Mouse (Mus musculus): ENCODE measurements around the gene Gm48551. TPM values are rescaled to one million over a fixed set of nuclear protein-coding genes. Genes with fewer than 3 reads are reported as not detected.

Gene Gm48551
- total RNA-seq, 2 experiments from 2014 or later = 2.0 to 3.4 TPM

DNA sequence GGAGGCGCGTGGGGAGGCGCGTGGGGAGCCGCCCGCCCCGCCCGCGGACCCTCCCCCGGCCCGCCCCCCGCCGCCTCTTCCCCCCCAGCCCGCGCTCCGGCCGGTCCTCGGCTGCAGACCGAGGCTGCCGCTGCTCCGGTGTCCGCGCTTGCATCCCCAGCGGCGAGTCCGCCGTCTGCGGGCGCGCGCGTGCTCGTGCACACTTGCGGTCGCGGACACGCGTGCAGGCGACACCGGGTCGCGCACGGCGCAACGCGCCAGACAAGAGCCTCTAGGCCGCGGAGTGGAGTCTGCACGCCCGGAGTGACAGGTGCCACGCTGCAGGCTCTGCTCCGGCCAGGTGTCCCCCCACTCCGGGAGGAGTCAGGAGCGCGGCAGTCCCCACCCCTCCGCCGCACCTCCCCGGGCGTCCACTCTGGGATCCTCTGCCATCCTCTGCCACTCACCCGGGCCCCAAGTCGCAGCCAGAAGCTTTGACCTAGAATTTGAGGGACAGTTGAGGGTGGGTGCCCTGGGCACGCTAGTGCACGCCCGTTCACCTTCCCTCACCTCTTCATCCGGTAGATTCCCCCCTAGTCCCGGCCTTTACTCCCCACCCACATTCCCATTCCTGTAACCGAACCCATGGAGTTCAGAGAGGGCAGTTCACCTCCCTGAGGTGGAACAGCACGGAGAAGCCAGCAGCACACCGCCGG is 46.7 kb downstream of the Gm48551 start:
- intact Hi-C loops (cut with DNase I) = no loop called here
- DNase-seq (ENCODE audit: extremely low spot score in 1 of 2, low spot score in 2 of 2) = peak; percentile 73 to 75
- Histone ChIP-seq H3K4me3 (peak overlapping the region; percentile 80), H3K27ac (peak overlapping the region; percentile 99)
- no peak for TF ChIP-seq CTCF (IDR thresholded peaks at IDR 0.05)

DNA sequence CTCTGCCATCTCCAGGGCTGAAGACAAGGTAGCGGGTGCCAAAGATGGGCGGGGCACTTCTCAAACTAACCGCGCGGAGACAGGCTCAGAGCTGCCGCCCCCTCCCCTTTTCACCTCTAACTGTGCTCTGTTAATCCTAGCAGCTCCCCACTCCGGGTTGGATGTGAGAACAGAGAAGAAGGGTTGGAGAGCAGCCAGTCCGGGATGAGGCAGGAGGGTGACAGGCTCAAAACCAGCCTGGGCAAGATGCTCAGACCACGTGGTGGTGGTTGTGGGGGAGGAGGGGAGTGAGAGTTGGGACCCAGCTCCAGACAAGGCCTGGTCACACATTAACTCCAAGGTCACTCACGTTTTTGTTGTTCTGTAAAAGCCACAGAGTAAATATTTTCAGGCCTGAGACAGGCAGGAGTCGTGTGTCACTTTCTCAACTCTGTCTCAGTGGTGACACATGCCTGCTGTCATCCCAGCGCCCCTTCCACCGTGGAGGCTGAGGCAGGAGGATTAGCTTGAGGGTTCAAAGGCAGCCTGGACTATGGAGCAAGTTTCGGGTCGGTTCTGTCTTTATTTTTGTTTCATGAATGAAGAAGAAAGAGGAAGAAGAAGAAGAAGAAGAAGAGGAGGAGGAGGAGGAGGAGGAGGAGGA is 47.4 kb downstream of the Gm48551 start:
- peak overlapping the region; percentile 80; the same call in 1 of the 2 replicates for H3K4me3 ChIP-seq
- intact Hi-C loops (cut with DNase I) = no loop called here
- peak overlapping the region; percentile 99 for H3K27ac ChIP-seq
- TF ChIP-seq CTCF (IDR thresholded peaks at IDR 0.05) = no peak
- DNase-seq (ENCODE audit: extremely low spot score in 1 of 2, low spot score in 2 of 2) = peak; percentile 23 to 39

DNA sequence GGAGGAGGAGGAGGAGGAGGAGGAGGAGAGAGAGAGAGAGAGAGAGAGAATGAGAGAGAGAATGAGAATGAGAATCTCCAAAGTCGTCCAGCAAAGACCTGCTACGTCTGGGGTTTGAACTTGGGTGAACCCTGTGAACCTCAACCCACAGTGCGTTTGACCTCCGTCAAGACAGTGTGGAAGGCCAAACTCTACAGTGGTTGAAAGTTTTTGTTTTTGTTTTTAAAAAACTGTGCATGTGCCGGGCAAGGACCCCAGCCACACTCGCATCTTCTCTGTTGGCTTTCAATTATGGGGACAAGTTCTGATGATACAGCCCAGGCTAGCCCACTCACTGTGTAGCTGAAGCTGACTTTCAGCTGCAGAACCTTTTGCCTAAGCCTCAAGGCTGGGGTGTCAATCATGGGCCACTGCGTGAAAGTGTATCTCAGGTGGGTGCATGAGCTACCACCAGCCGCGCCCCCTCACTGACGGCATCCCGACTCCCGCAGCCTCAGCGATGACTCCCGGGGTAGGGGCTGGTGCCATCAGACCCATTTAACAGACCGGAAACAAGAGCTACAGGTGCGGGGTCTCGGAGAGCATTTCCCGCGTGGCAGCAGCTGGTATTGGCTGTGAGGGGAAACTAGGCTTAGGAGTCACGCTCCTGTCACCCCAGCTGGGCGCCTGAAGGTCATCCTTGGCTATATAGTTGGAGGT is 48.1 kb downstream of the Gm48551 start:
- Histone ChIP-seq H3K27ac (peak overlapping the region; percentile 29; the same call in 1 of the 2 replicates), H3K4me3 (peak overlapping the region; percentile 22)
- peak; percentile 16 for TF ChIP-seq CTCF (IDR thresholded peaks at IDR 0.05)
- intact Hi-C loops (cut with DNase I) = no loop called here
- DNase-seq (ENCODE audit: extremely low spot score in 1 of 2, low spot score in 2 of 2) = peak in 1 of 2 experiments; percentile 24

DNA sequence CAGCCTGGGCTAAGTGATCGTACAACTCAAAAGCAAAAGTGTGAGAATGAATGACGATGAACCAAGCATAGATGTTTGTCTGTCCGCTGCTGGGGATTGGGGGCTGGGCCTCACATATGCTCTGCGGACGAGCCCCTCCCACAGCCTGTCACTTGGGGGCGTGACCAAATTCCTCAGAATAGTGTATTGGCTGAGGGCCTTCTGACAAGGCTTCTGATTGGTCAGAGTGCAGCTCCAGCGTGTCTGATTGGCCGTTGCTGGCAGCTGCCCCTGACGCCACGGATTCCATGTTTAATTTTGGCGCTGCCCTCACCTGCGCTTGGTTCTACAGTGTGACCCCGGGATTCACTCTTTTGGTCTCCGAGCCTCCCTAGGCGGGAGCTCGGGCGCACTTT is 48.6 kb downstream of the Gm48551 start:
- peak; percentile 88 to 91 for DNase-seq (ENCODE audit: extremely low spot score in 1 of 2, low spot score in 2 of 2)
- no peak for TF ChIP-seq CTCF (IDR thresholded peaks at IDR 0.05)
- Histone ChIP-seq H3K4me3 (peak overlapping the region; percentile 32), H3K27ac (peak overlapping the region; percentile 66)
- intact Hi-C loops (cut with DNase I) = no loop called here

DNA sequence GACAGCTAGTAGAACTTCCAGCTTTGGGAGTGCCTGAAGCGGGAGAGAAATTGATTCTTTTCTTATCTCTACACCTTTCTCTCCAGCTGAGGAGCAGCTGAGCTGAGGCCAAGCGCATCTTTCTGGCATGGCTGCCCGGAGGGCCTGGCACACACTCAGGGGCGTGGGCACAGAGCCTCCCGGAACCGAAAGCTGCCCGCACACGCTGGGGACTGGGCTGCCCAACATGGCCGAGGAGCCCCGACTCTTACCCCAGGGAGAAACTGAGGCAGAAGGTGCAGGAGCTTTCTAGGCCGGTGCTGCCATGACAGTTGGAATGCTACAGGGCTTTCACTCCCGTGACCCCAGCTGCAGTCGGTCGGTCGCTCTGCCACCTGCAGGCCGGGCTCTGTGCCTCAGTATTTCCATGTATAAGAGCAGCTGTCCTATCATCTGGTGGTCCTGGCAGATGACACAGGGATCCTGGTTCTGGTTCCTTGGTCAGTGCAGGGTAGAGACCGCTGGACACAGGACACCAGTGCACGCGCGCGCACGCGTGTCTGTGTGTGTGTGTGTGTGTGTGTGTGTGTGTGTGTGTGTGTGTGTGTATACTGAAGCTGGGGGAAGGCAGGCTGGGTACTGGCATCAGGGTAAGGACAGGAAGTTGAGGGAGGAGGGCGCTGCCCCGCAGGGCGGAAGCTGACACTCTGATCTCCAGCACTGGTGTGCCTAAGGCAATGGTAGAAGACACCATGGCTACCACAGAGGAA is 49.4 kb downstream of the Gm48551 start:
- TF ChIP-seq CTCF (IDR thresholded peaks at IDR 0.05) = peak; percentile 10
- Histone ChIP-seq H3K27ac (peak overlapping the region; percentile 66), H3K4me3 (no peak overlapping the region)
- peak; percentile 11 to 17 for DNase-seq (ENCODE audit: extremely low spot score in 1 of 2, low spot score in 2 of 2)
- intact Hi-C loops (cut with DNase I) = no loop called here

DNA sequence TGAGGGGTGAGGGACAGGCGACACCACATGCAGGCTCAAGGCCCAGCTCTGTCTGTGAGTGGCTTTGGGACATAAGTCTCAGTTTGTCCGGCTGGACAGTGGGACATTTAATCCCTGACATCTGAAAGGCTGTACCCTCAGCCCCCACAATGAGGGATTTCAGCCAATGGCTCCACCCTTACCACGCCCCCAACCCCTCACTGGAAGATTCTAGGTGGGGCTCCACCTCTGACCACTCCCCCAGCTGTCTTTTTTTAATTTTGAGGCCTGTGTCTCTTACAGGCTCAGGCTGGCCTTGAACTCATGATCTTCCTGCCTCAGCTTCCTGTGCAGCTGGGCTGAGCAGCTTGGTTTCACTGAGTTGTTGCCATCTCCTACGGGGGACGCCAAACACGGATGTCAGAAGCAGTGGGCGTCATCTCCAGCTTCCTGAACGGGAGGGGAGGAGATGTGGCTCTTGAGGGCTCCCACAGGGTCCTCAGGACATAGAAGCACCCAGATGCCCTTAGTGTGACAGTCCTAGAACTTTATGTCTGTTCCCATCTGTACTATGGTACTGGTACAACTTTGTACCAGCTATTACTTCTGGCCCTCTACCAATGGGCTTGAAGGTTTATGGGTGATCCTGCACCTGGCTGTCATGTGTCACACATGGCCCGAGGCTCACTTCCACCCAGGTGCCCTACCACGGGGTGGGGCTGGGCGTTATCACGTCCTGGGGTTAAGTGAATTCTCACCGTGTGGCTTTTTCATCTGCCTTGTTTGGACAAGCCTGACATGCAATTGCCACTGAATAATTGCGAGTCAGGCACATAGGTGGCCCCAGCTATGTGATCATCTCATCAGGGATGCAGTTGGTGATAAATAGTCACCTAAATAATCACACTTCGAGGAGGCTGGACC is 50.3 kb downstream of the Gm48551 start:
- peak; percentile 9 for DNase-seq (ENCODE audit: extremely low spot score in 1 of 2, low spot score in 2 of 2)
- no peak for TF ChIP-seq CTCF (IDR thresholded peaks at IDR 0.05)

DNA sequence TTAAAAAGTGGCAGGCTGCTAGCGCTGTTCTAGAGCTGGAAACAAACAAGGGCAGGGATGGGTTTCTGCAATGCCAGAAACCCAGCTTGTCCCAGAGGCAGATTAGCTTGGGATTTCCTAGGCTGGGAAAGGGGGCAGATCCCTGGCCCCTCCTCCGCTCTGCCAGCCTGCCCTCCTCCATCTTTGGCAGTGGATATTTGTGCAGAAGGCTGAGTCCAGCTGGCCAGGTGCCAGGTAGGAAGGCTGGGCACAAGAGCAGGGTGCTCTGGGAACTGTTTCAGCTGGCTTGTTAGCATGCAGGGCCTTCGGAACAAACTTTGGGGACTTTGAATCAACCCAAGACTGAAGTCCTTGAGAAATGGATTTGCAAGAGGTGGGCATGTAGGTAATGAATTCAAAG is 51.2 kb downstream of the Gm48551 start:
- peak overlapping the region; percentile 63; the same call in 1 of the 2 replicates for H3K27ac ChIP-seq
- intact Hi-C loops (cut with DNase I) = no loop called here
- no peak for TF ChIP-seq CTCF (IDR thresholded peaks at IDR 0.05)
- peak; percentile 67 to 75 for DNase-seq (ENCODE audit: extremely low spot score in 1 of 2, low spot score in 2 of 2)
- no peak overlapping the region for H3K4me3 ChIP-seq

More for the DNA sequence above, 50.3 kb downstream of the Gm48551 start:
- peak overlapping the region; percentile 58 for H3K27ac ChIP-seq
- H3K4me3 ChIP-seq = no peak overlapping the region
- intact Hi-C loops (cut with DNase I) = no loop called here

DNA sequence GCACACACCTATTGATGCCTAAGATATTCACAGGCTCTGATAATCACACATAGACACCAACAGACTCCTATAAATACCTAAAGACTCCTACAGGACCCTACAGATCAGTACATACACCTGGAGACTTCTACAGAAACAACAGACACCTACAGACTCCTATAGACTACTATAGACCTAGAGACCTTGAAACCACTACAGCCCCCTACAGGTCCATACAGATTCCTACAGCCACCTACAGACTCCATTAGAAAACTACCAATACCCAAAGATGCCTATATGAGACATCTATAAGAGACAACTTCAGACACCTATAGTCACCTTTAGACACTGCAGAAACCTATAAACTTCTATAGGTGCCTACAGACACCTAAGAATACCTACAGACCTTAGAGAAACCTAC is 56.8 kb downstream of the Gm48551 start:
- no peak for DNase-seq (ENCODE audit: extremely low spot score in 1 of 2, low spot score in 2 of 2)
- TF ChIP-seq CTCF (IDR thresholded peaks at IDR 0.05) = peak; percentile 60
- no peak overlapping the region for H3K4me3 ChIP-seq
- intact Hi-C loops (cut with DNase I) = no loop called here
- H3K27ac ChIP-seq = no peak overlapping the region

Small RNAs within 50 kb of the gene (microRNA-seq; reads per million reads assigned to microRNA genes)
- gene Mir1191b (0 reads per million in 2 experiments), gene Mir6913 (1.9 to 4.5 reads per million in 2 experiments)

Other genes starting within 250 kb of the Gm48551 start
- 100 to 1,000 TPM; 130 to 132 TPM for gene Zbtb7a, start 249.2 kb upstream of the Gm48551 start, total RNA-seq (2021)
- 10 to 100 TPM; 26.7 to 32.0 TPM for gene Pias4, start 216.5 kb upstream of the Gm48551 start, total RNA-seq (2021)
- gene Eef2, start 207.8 kb upstream of the Gm48551 start, total RNA-seq (2021) = 100 to 1,000 TPM; 884 to 901 TPM
- 10 to 100 TPM; 74.6 to 89.4 TPM for gene Dapk3, start 201.5 kb upstream of the Gm48551 start, total RNA-seq (2021)
- gene 4930442H23Rik, start 200.6 kb upstream of the Gm48551 start, total RNA-seq (2021) = not detected
- gene Nmrk2, start 182.4 kb upstream of the Gm48551 start, total RNA-seq (2021) = under 1 TPM in 1 of 2 experiments, not detected in 1; 0.42 TPM
- 100 to 1,000 TPM; 203 to 206 TPM for gene Atcay, start 153.6 kb upstream of the Gm48551 start, total RNA-seq (2021)
- gene Zfr2, start 151.3 kb upstream of the Gm48551 start, total RNA-seq (2021) = 10 to 100 TPM; 70.9 to 76.2 TPM
- gene Matk, start 131.5 kb upstream of the Gm48551 start, total RNA-seq (2021) = 100 to 1,000 TPM; 212 to 221 TPM
- 10 to 100 TPM; 41.3 to 42.8 TPM for gene Mrpl54, start 117.5 kb upstream of the Gm48551 start, total RNA-seq (2021)
- 10 to 100 TPM; 35.8 to 38.6 TPM for gene Apba3, start 117.5 kb upstream of the Gm48551 start, total RNA-seq (2021)
- under 1 TPM; 0.26 to 0.45 TPM for gene Tjp3, start 92.9 kb upstream of the Gm48551 start, total RNA-seq (2021)
- 100 to 1,000 TPM; 431 TPM for gene Pip5k1c, start 91.5 kb upstream of the Gm48551 start, total RNA-seq (2021)
- 10 to 100 TPM; 31.3 to 31.8 TPM for gene Cactin, start 63.4 kb upstream of the Gm48551 start, total RNA-seq (2021)
- gene Tbxa2r, start 55.7 kb upstream of the Gm48551 start, total RNA-seq (2021) = under 1 TPM; 0.70 to 0.82 TPM
- 1 to 10 TPM; 1.7 to 2.1 TPM for gene Gipc3, start 41.2 kb upstream of the Gm48551 start, total RNA-seq (2021)
- gene Hmg20b, start 34.0 kb upstream of the Gm48551 start, total RNA-seq (2021) = 10 to 100 TPM; 27.3 to 29.5 TPM
- 10 to 100 TPM; 38.2 to 40.2 TPM for gene Mfsd12, start 27.0 kb upstream of the Gm48551 start, total RNA-seq (2021)
- 1 to 10 TPM in 1 of 2 experiments, under 1 TPM in 1; 1.00 to 1.3 TPM for gene 4930404N11Rik, start 18.6 kb upstream of the Gm48551 start, total RNA-seq (2021)
- 10 to 100 TPM; 69.1 to 70.6 TPM for gene Fzr1, start 6.0 kb upstream of the Gm48551 start, total RNA-seq (2021)
- 10 to 100 TPM; 87.1 to 95.1 TPM for gene Dohh, start within 50 bp of the Gm48551 start, total RNA-seq (2021)
- gene Gm48552, start 4.5 kb downstream of the Gm48551 start, total RNA-seq (2021) = 1 to 10 TPM; 5.1 to 7.1 TPM
- gene Smim24, start 8.6 kb downstream of the Gm48551 start, total RNA-seq (2021) = 1 to 10 TPM; 1.3 to 1.4 TPM
- gene Nfic, start 71.2 kb downstream of the Gm48551 start, total RNA-seq (2021) = 10 to 100 TPM; 93.4 to 94.9 TPM
- 100 to 1,000 TPM; 284 to 288 TPM for gene Celf5, start 98.2 kb downstream of the Gm48551 start, total RNA-seq (2021)
- 10 to 100 TPM; 78.3 to 80.8 TPM for gene Ncln, start 111.9 kb downstream of the Gm48551 start, total RNA-seq (2021)
- under 1 TPM; 0.56 to 0.70 TPM for gene S1pr4, start 115.7 kb downstream of the Gm48551 start, total RNA-seq (2021)
- 1 to 10 TPM; 1.3 to 2.8 TPM for gene Gna15, start 139.8 kb downstream of the Gm48551 start, total RNA-seq (2021)
- 100 to 1,000 TPM; 106 to 110 TPM for gene Gna11, start 160.7 kb downstream of the Gm48551 start, total RNA-seq (2021)
- gene Aes, start 175.0 kb downstream of the Gm48551 start, total RNA-seq (2021) = 100 to 1,000 TPM; 637 to 727 TPM
- 10 to 100 TPM; 36.2 to 40.7 TPM for gene Tle2, start 190.1 kb downstream of the Gm48551 start, total RNA-seq (2021)
- 10 to 100 TPM; 10.3 to 12.9 TPM for gene Tle6, start 216.6 kb downstream of the Gm48551 start, total RNA-seq (2021)
- gene BC025920, start 221.8 kb downstream of the Gm48551 start, total RNA-seq (2021) = 1 to 10 TPM; 2.6 to 2.9 TPM
- 10 to 100 TPM; 26.8 to 28.6 TPM for gene Sirt6, start 243.3 kb downstream of the Gm48551 start, total RNA-seq (2021)
- 10 to 100 TPM; 46.4 to 47.3 TPM for gene Ankrd24, start 244.1 kb downstream of the Gm48551 start, total RNA-seq (2021)